Mouse (Mus musculus) bone marrow, adult 2 months (tissue): Measurements from ENCODE around the gene Snx6. TPM values are rescaled to one million over a fixed set of nuclear protein-coding genes. Genes with fewer than 3 reads are reported as not detected.

Experiments
- H3K27ac ChIP-seq: fragments of 200-500 bp; 2 replicates; pipeline ENCODE4 v1.5.1; 2012; ENCODE audit warnings: low read depth, mild to moderate bottlenecking, control low read depth, inconsistent platforms, low read length; ENCODE audit not compliant: control insufficient read depth, poor library complexity, insufficient read depth
- H3K4me1 ChIP-seq: fragments of 200-500 bp; 2 replicates; pipeline ENCODE4 v1.6.1; 2011; ENCODE audit warnings: low read length; ENCODE audit not compliant: control insufficient read depth, insufficient read depth
- H3K4me3 ChIP-seq: fragments of 200-500 bp; replicated peaks from 2 replicates; pipeline ENCODE3; 2011; ENCODE audit warnings: mild to moderate bottlenecking, low read depth, low read length, control low read depth; ENCODE audit not compliant: control insufficient read depth
- CTCF ChIP-seq: fragments of 200-500 bp; IDR thresholded peaks from 2 replicates; pipeline ENCODE4 v1.5.1; 2011; ENCODE audit warnings: low read length, control low read depth; ENCODE audit not compliant: control insufficient read depth, insufficient read depth
- POLR2A ChIP-seq: fragments of 200-500 bp; IDR thresholded peaks from 2 replicates; pipeline ENCODE4 v1.6.1; 2011; ENCODE audit warnings: low read depth, mild to moderate bottlenecking, control low read depth, low read length, borderline replicate concordance; ENCODE audit not compliant: control insufficient read depth
- WGBS: fragments of 180-500 bp; shearing (Covaris S2); methylation state at CpG from one replicate; pipeline ENCODE4 v1.1.7; 2018; 5-methylcytosine and 5-hydroxymethylcytosine counted together
- polyA plus RNA-seq: library from polyadenylated mRNA; stranded (reverse); fragments of >200 nt; gene quantifications from 2 replicates; pipeline ENCODE4 v1.2.4, GENCODE M21; 2011; ENCODE audit warnings: low replicate concordance; ENCODE audit not compliant: missing spikeins, insufficient read depth, insufficient read length

The Snx6 gene
- polyA plus RNA-seq, 1 experiment, result 21.1 TPM

GRCm38 (mm10) chr12:54806131-54806530 lies 10.6 kb upstream of the Snx6 start:
- Histone ChIP-seq H3K4me1 (no peaks in the 10 kb centered on the region; the same call in 1 of the 2 replicates), H3K27ac (no peak overlapping the region), H3K4me3 (no peak overlapping the region)
- no peak for TF ChIP-seq CTCF
- no peak for TF ChIP-seq POLR2A
- 34% methylated on average over 6 of the region's 6 CpGs for WGBS

DNA sequence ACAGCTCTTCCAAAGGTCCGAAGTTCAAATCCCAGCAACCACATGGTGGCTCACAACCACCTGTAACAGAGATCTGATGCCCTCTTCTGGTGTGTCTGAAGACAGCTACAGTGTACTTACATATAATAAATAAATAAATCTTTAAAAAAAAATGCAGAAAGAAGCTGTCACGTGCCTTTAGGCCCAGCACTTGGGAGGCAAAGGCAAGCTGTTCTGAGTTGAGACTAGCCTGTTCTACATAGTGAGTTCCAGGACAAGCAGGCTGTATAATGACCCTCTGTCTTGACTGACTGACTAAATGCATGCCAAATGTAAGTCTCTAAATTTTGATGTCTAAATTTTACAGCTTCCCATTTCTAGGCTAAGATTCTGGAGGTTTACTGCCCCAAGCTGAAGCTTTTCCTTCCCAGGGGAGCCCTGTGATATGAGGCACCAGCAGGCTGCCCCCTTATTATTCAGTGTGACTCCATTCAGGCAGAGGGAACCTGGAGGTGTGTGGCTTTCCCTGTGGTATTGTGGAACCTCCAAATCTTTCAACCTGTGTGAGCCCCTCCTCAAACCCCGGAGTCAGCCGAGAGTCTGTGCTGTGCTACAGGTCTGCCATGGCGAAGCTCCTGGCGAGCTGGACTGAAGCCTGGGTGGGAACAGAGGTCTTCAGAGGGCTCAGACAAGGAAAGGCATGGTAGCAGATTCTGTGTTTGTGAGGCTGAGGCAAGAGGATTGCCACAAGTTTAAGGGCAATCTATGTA lies 9.9 kb upstream of the Snx6 start:
- no peak overlapping the region for H3K27ac ChIP-seq
- WGBS, result 68% methylated on average over 6 of the region's 6 CpGs
- no peak for TF ChIP-seq CTCF
- no peak for TF ChIP-seq POLR2A
- H3K4me1 ChIP-seq, result no peaks in the 10 kb centered on the region; the same call in 1 of the 2 replicates
- no peak overlapping the region for H3K4me3 ChIP-seq

DNA sequence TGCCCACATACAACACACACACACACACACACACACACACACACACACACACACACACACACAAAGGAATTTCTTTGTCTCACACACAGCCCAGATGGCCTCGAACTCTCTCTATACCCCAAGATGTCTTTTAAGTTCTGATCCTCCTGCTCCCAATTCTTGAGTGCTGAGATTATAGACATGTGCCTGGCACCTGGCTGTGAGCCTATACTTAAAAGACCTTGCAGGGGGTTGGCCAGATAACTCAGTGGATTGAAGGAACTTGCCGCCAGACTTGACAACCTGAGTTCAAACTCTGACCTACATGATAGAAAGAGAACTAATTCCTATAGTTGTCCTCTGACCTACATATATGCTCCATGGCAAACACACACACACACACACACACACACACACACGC lies 8.0 kb upstream of the Snx6 start:
- TF ChIP-seq POLR2A (no peak), CTCF (no peak)
- Histone ChIP-seq H3K27ac (no peak overlapping the region), H3K4me3 (no peak overlapping the region), H3K4me1 (no peaks in the 10 kb centered on the region; the same call in 1 of the 2 replicates)
- WGBS, result 84% methylated on average over 3 of the region's 3 CpGs

DNA sequence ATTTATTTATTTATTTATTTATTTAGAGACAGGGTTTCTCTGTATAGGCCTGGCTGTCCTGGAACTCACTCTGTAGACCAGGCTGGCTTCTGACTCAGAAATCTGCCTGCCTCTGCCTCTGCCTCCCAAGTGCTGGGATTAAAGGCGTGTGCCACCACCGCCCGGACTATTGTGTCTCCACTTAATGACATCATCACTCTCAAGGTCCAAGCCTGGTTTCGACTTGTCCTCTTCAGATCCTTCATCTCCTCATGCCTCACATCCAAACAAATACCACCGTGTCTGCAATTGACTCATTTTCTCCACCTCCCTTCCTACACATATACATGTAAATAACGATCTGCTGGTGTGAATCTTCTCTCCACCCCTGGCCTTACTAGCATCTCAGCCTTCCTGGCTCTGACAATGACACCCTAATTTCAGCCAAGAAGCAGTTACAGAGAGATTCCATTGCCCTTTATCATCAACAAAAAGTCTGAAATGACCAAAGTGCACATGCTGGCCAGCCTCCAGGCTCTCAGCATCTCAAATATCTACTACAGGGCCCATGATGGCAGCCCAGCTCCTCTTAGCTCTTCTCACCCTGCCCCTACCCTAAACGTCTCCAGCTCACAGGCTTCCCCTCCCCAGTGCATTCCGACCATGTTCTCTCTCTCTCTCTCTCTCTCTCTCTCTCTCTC lies 1.2 kb upstream of the Snx6 start:
- WGBS, result 85% methylated on average over 8 of the region's 8 CpGs
- no peaks in the 10 kb centered on the region for H3K4me1 ChIP-seq
- no peak overlapping the region for H3K27ac ChIP-seq
- H3K4me3 ChIP-seq, result no peak overlapping the region
- TF ChIP-seq CTCF, result no peak
- no peak for TF ChIP-seq POLR2A

DNA sequence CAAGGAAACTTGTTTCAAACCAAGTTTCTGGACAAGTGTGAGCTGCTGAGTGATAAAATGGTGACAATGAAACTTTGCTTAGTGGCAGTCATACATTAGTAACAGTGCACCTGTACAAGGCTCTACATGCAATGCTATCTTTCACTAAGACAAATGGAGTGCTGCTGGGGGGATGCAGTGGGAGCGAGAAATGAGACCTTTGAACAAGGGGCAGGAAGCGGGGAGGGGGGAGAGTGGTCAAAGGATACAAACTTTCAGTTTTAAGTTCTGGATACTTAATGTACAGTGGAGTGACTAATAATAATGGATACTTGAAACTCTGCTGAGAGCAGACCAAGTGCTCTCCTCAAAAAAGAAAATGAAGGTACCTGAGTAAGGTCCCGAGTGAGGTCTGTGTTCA lies 1.1 kb downstream of the Snx6 start:
- no peak overlapping the region for H3K27ac ChIP-seq
- no peaks in the 10 kb centered on the region; the same call in 1 of the 2 replicates for H3K4me1 ChIP-seq
- 19% methylated on average over 3 of the region's 3 CpGs for WGBS
- TF ChIP-seq POLR2A, result no peak
- H3K4me3 ChIP-seq, result no peak overlapping the region

DNA sequence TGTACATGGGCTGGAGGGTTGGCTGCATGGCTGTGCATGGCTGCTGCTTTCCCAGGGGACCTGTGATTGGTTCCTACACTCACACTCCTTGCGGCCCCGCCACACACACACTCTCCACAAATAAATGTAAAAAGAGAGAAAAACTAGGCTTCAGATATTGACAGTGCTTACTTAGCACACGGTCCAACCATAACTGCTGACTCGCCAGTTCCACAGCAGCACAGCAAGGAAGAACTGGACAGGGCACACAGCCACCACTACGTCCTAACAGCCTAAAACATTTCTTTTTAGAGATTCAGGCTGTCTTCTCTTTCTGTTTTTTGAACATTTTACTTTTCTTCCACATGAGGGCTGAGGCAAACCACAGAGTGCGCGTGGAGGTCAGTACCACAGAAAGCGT lies 4.0 kb downstream of the Snx6 start:
- WGBS, result 84% methylated on average over 8 of the region's 8 CpGs
- Histone ChIP-seq H3K27ac (no peak overlapping the region), H3K4me3 (no peak overlapping the region), H3K4me1 (no peaks in the 10 kb centered on the region; the same call in 1 of the 2 replicates)
- TF ChIP-seq POLR2A, result no peak
- no peak for TF ChIP-seq CTCF

DNA sequence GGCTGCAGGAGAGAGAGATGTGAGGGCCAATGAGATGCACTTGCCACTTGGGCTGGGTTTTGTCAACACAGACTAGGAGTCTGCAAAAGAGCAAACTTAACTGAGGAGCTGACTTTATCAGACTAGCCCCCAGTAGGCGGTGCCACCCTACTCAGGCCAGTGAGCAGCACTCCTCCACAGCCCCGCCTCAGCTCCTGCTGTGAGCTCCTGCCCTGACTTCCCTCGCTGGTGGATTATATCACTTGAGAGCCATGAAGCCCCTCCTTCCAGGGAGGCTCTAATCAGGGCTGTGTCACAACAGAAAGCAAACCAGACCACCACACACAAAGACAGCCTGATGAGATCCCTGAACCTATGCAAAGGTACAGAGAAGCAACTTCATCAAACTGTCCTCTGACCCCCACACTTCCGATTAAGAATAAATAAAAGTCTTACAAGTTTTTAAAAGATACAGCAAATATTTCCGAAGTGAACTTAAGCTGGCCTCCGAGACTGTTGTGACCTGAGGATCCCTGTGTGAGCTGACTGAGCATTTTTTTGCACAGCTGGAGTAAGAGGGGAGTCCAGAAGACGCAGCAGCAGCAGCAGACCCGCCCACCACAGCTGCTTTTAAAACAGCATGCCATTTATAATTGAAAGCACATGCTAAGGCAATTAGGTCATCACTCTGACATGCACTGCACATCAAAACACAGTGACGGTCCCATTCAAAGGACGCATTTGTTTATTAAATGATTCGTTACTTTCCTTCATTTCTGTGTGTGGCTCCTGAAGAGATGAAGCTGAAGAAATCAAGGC lies 6.0 kb downstream of the Snx6 start:
- Histone ChIP-seq H3K4me1 (no peaks in the 10 kb centered on the region; the same call in 1 of the 2 replicates), H3K4me3 (no peak overlapping the region), H3K27ac (no peak overlapping the region)
- TF ChIP-seq POLR2A (no peak), CTCF (no peak)
- 67% methylated on average over 11 of the region's 11 CpGs for WGBS

DNA sequence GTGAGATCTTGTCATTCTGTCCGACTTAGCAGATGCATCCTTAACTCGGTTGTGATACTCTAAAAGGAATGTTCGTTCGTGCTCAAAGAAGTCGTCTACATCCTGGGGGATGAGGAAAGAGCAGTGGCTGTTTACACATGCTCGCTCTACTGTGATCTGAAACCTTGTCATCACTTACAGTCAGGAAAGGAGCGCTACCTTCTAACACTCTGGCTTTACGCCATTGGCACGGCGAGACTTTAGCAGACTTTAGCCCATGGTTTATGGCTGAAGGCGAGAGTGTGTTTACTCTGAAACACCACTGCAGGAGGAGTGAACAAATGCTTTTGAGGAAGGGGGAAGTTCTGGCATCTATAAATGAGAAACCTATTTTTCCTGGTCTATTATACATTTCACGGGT lies 31.9 kb downstream of the Snx6 start:
- Histone ChIP-seq H3K4me3 (no peak overlapping the region), H3K4me1 (no peaks in the 10 kb centered on the region), H3K27ac (no peak overlapping the region)
- no peak for TF ChIP-seq POLR2A
- TF ChIP-seq CTCF, result no peak
- WGBS, result 87% methylated on average over 12 of the region's 12 CpGs
